Mouse (Mus musculus) c-Kit-negative CD71-positive TER-119-positive erythroid progenitor cells, embryonic 14.5 days (primary cell): ENCODE data around the gene Rcan2.

Source experiments
- DNase-seq: peaks from one replicate; pipeline ENCODE4 v3.0.0-alpha.2; 2013; ENCODE audit warnings: low read depth, low spot score

Gene Rcan2

GRCm38 (mm10) chr17:44016314-44016713, 215.2 kb downstream of the Rcan2 start:
- no peak for DNase-seq

DNA sequence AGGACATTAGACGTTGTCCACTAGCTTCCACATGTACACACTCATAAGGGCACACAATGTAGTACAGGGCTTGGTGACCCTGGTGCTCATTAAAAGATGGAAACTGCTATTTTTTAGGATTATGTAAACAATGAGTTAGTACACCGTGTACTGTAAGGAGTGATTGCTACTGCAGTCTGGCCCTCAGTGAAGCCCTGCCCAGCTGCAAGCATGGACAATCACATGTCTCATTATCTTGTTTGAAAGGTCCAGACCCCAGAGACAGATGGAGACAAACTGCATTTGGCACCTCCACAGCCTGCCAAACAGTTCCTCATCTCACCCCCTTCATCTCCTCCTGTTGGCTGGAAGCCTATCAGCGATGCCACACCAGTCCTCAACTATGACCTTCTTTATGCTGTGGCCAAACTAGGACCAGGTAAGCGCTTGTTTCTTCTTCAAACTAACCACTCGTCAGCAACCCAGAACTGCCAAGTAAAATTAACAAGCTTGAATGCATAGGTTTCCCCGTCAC, 219.6 kb downstream of the Rcan2 start:
- DNase-seq, result no peak

DNA sequence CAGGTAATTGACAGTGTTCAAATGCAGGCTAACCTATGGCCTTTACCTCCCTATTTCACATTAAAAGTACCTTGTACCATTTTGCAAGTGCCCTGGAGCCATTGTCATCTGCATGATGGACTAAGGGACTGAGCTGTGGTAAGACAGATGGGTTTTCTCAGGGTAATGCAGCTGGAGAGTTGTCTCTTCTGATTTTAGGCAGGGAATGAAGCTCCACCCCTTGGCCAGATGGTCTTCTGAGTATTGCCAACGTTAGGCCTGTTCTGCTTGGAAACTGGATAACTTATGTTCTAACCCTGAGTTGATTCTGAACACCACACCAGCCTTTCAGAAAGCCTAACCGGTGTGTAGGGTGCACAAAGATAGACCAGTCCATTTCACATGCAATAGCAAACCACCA, 222.7 kb downstream of the Rcan2 start:
- DNase-seq, result no peak

- no peak for DNase-seq
Observed at GRCm38 (mm10) chr17:44025011-44025410, 223.9 kb downstream of the Rcan2 start.

GRCm38 (mm10) chr17:44025935-44026334, 224.8 kb downstream of the Rcan2 start:
- DNase-seq, result no peak

GRCm38 (mm10) chr17:44026378-44026777, 225.2 kb downstream of the Rcan2 start:
- no peak for DNase-seq

GRCm38 (mm10) chr17:44026786-44027185, 225.6 kb downstream of the Rcan2 start:
- no peak for DNase-seq

- DNase-seq, result no peak
Observed at GRCm38 (mm10) chr17:44027311-44027710, 226.2 kb downstream of the Rcan2 start.

- DNase-seq, result no peak
Observed at GRCm38 (mm10) chr17:44029616-44030015, 228.5 kb downstream of the Rcan2 start.

DNA sequence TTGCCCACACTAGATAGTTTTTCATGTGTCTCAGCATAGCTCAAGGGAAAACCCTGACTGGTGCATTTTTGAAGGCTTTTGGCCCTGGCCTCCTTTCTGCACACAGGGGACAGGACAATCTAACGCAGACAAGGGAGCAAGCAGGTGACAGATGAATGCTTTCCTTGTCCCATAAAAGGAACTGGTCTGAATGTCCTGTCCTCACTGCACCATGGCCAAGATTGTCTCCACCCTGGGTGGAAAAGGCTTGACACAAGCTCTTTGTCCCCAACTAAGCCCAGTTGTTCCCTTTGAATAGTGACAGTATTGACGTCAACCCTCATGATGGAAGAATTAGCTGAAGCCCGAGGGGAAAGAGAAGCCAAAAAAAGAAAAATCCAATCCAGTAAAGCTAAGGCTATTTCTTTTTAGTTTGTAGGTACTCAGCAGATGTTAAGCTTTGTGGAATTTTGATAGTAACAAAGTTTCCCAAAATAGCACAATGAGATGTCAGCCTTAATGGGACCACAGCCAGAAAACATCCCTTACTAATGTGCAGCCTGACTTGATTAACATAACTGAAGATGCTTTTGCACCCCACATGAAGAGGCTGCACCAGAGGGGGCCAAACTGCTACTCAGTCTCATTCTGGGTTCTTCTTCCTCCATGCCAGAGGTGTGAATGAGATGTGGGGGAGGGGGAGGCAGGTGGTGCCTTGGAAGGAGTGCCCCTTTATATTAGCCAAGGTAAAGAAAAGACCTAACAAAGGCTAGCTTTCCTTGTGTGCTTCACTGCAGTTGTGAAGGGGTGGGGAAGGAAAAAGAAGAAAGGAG, 229.8 kb downstream of the Rcan2 start:
- no peak for DNase-seq

DNA sequence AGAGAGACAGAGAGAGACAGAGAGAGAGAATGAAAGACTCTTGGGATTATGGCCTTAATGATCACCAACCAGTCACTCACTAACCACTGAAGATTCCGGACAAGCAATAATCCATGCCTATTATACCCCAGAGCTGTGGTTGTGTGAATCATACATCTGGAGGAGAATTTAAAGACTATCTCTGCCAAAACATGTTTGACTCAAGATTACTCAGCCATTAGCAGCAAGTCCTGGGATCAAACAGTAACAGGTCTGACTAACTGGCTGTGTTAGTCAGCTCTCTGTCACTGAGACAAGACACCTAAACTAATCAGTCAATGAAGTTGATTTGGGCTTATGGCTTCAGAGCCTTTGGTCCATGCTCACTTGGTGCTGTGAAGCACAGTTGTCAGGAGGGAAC, 233.9 kb downstream of the Rcan2 start:
- DNase-seq, result no peak

- DNase-seq, result no peak
Observed at GRCm38 (mm10) chr17:44038656-44039055, 237.5 kb downstream of the Rcan2 start.

DNA sequence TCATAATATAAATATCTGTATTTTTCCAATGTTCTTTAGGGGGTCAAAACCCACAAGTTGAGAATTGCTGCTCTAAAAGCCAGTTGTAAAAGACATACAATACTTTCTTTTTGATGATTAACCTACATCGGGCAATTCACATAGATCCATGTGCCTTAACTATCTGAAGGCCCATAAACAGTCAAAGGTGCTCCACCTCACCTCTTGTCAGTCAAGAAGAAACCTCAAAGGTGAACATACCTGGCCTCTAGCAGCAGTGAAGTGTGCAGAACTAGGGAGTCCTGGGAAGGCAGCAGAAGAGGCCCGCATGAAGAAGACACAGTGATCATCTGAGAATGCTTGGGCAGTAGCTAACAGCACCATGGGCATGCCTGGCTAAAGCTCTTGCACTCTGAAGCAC, 239.3 kb downstream of the Rcan2 start:
- DNase-seq, result no peak

DNA sequence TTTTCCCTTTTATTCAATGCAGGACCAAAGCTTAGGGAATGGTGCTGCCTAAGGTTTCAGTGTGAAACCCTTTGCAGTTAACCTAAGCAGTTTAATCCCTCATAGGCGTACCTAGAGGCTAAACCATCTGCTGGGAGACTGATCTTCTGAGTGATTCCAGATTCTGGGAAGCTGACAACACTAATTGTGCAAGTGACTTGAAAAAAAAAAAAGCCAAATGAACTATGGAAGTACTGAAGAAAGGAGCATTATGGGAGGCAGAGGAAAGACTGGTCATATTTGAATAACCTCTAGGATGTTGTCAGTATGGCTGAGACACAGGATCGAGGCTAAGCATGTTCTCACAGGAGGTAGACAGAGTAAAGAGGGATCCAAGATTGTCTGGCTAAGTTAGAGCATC, 241.2 kb downstream of the Rcan2 start:
- no peak for DNase-seq

GRCm38 (mm10) chr17:44042861-44043260, 241.7 kb downstream of the Rcan2 start:
- no peak for DNase-seq

GRCm38 (mm10) chr17:44053427-44053826, 252.3 kb downstream of the Rcan2 start:
- DNase-seq, result no peak

DNA sequence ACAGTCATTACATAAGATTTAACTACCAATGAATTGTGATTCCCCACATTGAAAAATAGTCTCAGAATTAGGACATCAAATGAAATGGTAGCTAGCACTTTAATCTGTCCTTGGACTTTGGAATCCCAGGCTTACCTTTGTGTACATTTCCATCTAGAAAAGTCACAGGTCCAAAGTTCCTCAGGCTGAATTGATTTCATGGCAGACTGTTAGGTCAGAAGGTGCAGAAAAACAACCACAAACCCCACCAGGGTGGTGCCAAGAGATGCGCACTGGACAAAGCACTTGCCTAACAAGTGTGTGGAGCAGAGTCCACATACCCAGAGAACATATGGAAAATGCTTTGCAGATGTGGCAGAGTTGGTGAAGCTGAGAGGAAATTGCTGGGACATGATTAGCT, 256.0 kb downstream of the Rcan2 start:
- DNase-seq, result no peak

DNA sequence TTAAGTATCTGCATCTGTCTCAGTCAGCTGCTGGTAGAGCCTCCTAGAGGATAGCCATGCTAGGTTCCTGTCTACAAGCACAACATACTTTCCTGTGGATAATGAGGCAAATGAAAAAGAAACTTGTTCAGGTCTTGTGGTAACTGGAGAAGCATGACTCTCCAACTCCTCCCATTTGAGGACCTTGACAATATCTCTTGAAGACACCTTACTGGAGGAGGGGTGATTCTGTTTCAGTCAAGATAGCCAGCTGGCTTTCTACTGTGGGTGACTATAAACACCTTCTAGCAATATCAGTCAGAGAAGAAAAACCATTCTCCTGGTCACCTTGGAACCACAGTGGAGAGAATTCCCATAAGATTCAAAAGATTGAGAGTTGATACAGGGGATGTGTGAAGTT, 257.0 kb downstream of the Rcan2 start:
- no peak for DNase-seq

GRCm38 (mm10) chr17:44060781-44061180, 259.6 kb downstream of the Rcan2 start:
- DNase-seq, result no peak

- no peak for DNase-seq
Observed at GRCm38 (mm10) chr17:44061289-44061890, 260.2 kb downstream of the Rcan2 start.

DNA sequence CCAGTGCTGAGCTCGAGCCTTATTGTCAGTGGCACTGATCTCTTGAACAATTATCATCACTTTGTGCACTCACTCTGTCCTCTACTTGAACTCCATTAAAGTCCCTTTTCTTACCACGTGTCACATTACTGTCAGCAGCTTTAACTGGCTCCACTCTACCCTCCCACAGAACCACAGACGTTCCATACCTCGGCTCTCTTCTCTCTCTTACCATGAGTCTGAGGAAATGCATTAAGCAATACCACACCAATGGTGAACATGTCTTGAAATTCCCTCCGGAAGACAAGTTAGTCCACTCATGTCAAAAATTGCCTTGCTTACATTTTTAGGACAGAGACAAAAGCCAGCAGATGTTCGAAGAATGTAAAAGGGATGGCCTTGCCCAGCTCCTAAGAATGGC, 267.7 kb downstream of the Rcan2 start:
- no peak for DNase-seq

- no peak for DNase-seq
Observed at GRCm38 (mm10) chr17:44071680-44072079, 270.5 kb downstream of the Rcan2 start.

DNA sequence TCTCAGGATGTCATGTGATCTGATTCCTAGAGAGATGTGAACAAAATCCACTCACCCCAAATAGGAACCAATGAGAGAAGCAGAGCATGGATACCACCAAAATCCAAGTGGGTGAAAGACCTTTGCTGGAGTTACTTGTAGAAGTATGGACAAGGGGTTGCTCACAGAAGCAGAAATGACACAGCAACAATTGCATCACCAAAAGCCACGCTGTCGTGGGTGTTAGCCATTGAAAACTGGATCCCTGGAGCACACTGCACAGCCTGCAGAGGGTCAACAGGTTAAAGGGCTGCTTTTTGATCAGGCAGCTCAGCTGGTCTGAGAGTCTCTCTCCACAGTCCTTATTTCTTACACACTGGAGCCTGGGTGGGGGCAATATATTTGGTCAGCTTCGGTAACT, 274.4 kb downstream of the Rcan2 start:
- DNase-seq, result no peak
